Mouse (Mus musculus) liver, embryonic 11.5 days (tissue): ENCODE measurements at regions not wholly inside any gene's neighbourhood (a gene's known extent, or its start where the extent isn't known, plus 50 kb on each side); places are given as distances from the start of the nearest gene placed in this dataset.
"Not testable (repeated sequence)": the region's sequence is repeated elsewhere in the genome, so short reads cannot be mapped to it uniquely, and the experiment has no call there.

ENCODE experiments used
- ATAC-seq: fragments of 200-750 bp; cut with Nextera tagmentation; replicated peaks from 2 replicates; pipeline ENCODE4 v1.8.0; 2017; ENCODE audit warnings: moderate number of reproducible peaks, mild to moderate bottlenecking, moderate TSS enrichment, moderate library complexity; ENCODE audit not compliant: low FRiP score
- DNase-seq: peaks from one replicate; pipeline ENCODE4 v3.0.0-alpha.2; 2017; ENCODE audit warnings: low spot score
- H3K27ac ChIP-seq: fragments of 300-500 bp; sonication (generic); 2 replicates; pipeline ENCODE4 v1.5.1; 2014; ENCODE audit warnings: mild to moderate bottlenecking, low read depth, low read length, control low read depth
- H3K27me3 ChIP-seq: fragments of 300-500 bp; sonication (generic); replicated peaks from 2 replicates; pipeline ENCODE4 v1.6.1; 2014; ENCODE audit warnings: low read length, mixed read lengths; ENCODE audit not compliant: control insufficient read depth, insufficient read depth
- H3K36me3 ChIP-seq: fragments of 300-500 bp; sonication (generic); 2 replicates; pipeline ENCODE4 v1.6.1; 2014; ENCODE audit warnings: mild to moderate bottlenecking, low read length, moderate library complexity, mixed read lengths; ENCODE audit not compliant: control insufficient read depth, insufficient read depth
- H3K4me1 ChIP-seq: fragments of 300-500 bp; sonication (generic); replicated peaks from 2 replicates; pipeline ENCODE4 v1.6.1; 2014; ENCODE audit warnings: low read length, mixed read lengths; ENCODE audit not compliant: control insufficient read depth, insufficient read depth
- H3K4me2 ChIP-seq: fragments of 300-500 bp; sonication (generic); 2 replicates; pipeline ENCODE4 v1.6.1; 2014; ENCODE audit warnings: mild to moderate bottlenecking, control low read depth, moderate library complexity
- H3K4me3 ChIP-seq: fragments of 300-500 bp; sonication (generic); 2 replicates; pipeline ENCODE4 v1.5.1; 2014; ENCODE audit warnings: low read depth, low read length, control low read depth
- H3K9ac ChIP-seq: fragments of 300-500 bp; sonication (generic); 2 replicates; pipeline ENCODE4 v1.6.1; 2014; ENCODE audit warnings: low read depth, low read length, control low read depth
- H3K9me3 ChIP-seq: fragments of 300-500 bp; sonication (generic); 2 replicates; pipeline ENCODE4 v1.6.1; 2016; ENCODE audit warnings: low read length, inconsistent platforms, mixed read lengths; ENCODE audit not compliant: control insufficient read depth
- WGBS: fragments of 180-500 bp; shearing (Covaris S2); extraction: QIAGEN DNeasy Blood & Tissue Kit; methylation state at CpG from one replicate; pipeline ENCODE4 v1.1.7; 2014; 5-methylcytosine and 5-hydroxymethylcytosine counted together

- H3K27ac ChIP-seq = no peak overlapping the region
- no peaks in the 10 kb centered on the region for H3K36me3 ChIP-seq
- no peaks in the 10 kb centered on the region for H3K9me3 ChIP-seq
- H3K4me1 ChIP-seq = no peaks in the 10 kb centered on the region
- H3K9ac ChIP-seq = no peak overlapping the region
- H3K4me3 ChIP-seq = no peak overlapping the region
- no peak for ATAC-seq
- H3K27me3 ChIP-seq = no peaks in the 10 kb centered on the region
- 43% methylated on average over 3 of the region's 3 CpGs for WGBS
- H3K4me2 ChIP-seq = no peak overlapping the region
- DNase-seq = no peak
Observed at GRCm38 (mm10) chr17:16818421-16818820, 245.5 kb upstream of the Zfp960 start.

DNA sequence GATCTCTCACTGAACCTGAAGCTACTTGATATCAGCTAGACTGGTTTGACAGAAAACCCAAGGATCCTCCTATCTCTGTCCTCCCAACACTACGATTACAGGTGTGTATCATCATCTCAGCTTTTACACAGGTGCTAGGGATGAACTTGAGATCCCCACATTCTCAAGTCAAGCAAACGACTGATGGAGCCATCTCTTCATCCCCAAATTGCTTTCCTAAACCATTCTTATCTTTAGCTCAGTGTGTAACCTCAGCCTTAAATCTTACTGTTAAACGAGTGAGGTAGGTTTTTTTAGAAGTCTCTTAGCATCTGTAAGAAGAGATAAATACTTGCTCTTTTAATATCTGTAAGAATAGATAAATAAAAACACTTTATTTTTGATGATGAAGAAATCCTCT is 242.2 kb upstream of the Zfp960 start:
- Histone ChIP-seq H3K27me3 (no peaks in the 10 kb centered on the region), H3K9ac (no peak overlapping the region), H3K4me2 (no peak overlapping the region), H3K36me3 (no peaks in the 10 kb centered on the region), H3K9me3 (no peaks in the 10 kb centered on the region), H3K27ac (no peak overlapping the region), H3K4me3 (no peak overlapping the region), H3K4me1 (no peaks in the 10 kb centered on the region)
- DNase-seq (no peak), ATAC-seq (no peak)
- WGBS = 66% methylated on average over 3 of the region's 3 CpGs

DNA sequence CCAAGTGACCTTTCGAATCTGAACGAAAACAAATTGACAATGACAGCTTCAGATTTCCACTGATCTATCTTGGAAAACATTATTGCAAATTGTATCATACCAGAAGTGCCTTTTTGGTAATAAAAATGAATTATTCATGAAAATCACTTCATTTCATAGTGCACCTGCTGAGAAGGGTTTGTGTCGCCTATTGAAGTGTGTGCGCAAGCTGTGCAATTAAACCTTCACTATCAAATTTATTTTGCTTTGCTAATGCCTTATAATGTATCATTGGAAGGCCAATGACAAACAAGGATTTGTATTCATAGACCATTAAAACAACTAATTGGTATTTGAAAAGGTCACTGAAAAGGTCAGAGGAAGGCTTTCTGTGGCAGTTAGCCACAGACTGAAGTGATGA is 224.8 kb upstream of the Zfp960 start:
- H3K27ac ChIP-seq = no peak overlapping the region
- DNase-seq (no peak), ATAC-seq (no peak)
- H3K4me1 ChIP-seq = no peaks in the 10 kb centered on the region
- H3K36me3 ChIP-seq = no peaks in the 10 kb centered on the region
- no peaks in the 10 kb centered on the region for H3K9me3 ChIP-seq
- H3K27me3 ChIP-seq = no peaks in the 10 kb centered on the region
- H3K4me2 ChIP-seq = no peak overlapping the region
- WGBS = 92% methylated on average over 4 of the region's 4 CpGs
- no peak overlapping the region for H3K9ac ChIP-seq
- H3K4me3 ChIP-seq = no peak overlapping the region

- Histone ChIP-seq H3K9me3 (no peaks in the 10 kb centered on the region), H3K27ac (no peak overlapping the region), H3K9ac (no peak overlapping the region), H3K4me1 (no peaks in the 10 kb centered on the region), H3K27me3 (no peaks in the 10 kb centered on the region), H3K4me2 (no peak overlapping the region), H3K36me3 (no peaks in the 10 kb centered on the region), H3K4me3 (no peak overlapping the region)
- 53% methylated on average over 1 of the region's 1 CpGs for WGBS
- ATAC-seq (no peak), DNase-seq (no peak)
Observed at GRCm38 (mm10) chr17:16860771-16861170, 203.1 kb upstream of the Zfp960 start.

DNA sequence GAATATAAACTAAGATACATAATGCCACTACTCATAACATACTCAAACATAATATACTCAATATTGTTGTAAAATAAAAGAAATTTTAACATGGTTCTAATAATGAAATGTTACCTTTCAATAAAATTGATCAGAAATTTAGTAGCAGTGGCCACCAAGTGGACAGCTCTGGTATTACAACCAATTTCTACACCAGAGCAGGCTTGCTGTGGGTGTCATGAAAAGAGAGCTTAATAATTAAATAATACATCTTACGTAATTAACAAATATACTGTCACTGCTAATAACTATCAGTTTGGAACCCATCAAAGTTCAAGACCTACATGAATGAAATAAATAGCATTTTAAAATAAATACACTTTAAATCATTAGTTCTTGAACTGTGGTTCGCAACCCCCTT is 163.1 kb upstream of the Zfp960 start:
- H3K27me3 ChIP-seq = no peaks in the 10 kb centered on the region
- H3K4me2 ChIP-seq = no peak overlapping the region
- H3K9ac ChIP-seq = no peak overlapping the region
- ATAC-seq (no peak), DNase-seq (no peak)
- H3K27ac ChIP-seq = no peak overlapping the region
- no peak overlapping the region for H3K4me3 ChIP-seq
- H3K4me1 ChIP-seq = no peaks in the 10 kb centered on the region
- WGBS = 62% methylated on average over 2 of the region's 2 CpGs
- no peaks in the 10 kb centered on the region for H3K9me3 ChIP-seq
- H3K36me3 ChIP-seq = no peaks in the 10 kb centered on the region

- H3K27me3 ChIP-seq = no peaks in the 10 kb centered on the region
- ATAC-seq (no peak), DNase-seq (no peak)
- no peaks in the 10 kb centered on the region for H3K36me3 ChIP-seq
- H3K4me3 ChIP-seq = no peak overlapping the region
- no peak overlapping the region for H3K9ac ChIP-seq
- no peak overlapping the region for H3K4me2 ChIP-seq
- no peaks in the 10 kb centered on the region for H3K4me1 ChIP-seq
- H3K9me3 ChIP-seq = peaks cover 3% of the 10 kb centered on the region; the same call in 1 of the 2 replicates
- H3K27ac ChIP-seq = no peak overlapping the region
- 84% methylated on average over 2 of the region's 2 CpGs for WGBS
Observed at GRCm38 (mm10) chr17:16918191-16918590, 145.7 kb upstream of the Zfp960 start.

DNA sequence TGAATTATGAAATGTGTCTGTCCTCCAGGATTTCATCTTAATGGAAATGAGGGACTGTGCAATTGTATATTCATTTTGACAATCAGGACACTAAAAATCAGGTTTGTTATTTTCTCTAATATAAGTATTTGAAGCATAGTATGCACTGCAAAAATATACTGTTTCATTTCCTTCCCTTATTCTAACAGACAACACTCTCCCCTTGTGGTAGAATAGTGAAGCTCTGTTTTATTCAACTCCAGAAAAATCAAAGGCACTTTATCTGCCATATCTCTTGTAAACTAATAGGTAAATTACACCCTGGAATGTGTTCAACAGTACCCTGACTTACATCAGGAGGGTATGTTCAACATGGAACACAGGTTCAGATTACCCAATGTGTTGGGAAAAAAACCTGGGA is 137.7 kb upstream of the Zfp960 start:
- ATAC-seq (no peak), DNase-seq (no peak)
- H3K27me3 ChIP-seq = no peaks in the 10 kb centered on the region
- H3K9me3 ChIP-seq = peaks cover 3% of the 10 kb centered on the region; the same call in 1 of the 2 replicates
- no peak overlapping the region for H3K4me2 ChIP-seq
- no peaks in the 10 kb centered on the region for H3K4me1 ChIP-seq
- no peaks in the 10 kb centered on the region for H3K36me3 ChIP-seq
- H3K9ac ChIP-seq = no peak overlapping the region
- no peak overlapping the region for H3K27ac ChIP-seq
- no peak overlapping the region for H3K4me3 ChIP-seq

GRCm38 (mm10) chr17:16951092-16952016 is 112.6 kb upstream of the Zfp960 start:
- not testable (repeated sequence) for H3K36me3 ChIP-seq, H3K27ac ChIP-seq

DNA sequence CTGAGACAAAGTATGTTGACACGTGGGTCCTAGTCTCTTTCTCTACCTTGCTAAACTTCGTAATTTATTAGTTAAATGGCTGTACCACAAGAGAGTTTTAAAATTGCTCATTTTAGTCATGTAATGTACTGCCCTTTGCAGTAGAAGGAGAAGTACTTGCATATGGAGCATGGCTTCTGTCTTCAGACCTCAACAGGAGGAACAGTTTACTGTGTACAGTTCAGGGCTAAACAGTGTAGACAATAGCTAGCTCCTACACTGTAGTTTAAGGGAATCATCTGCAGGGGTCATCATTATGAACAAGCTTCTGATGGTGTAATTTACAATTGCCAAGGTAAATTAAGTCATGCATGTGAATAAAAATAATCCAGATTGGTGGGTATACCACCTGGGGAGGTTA is 111.8 kb upstream of the Zfp960 start:
- DNase-seq, H3K9ac ChIP-seq, H3K9me3 ChIP-seq, H3K36me3 ChIP-seq, H3K4me1 ChIP-seq, H3K27me3 ChIP-seq, H3K27ac ChIP-seq: not testable (repeated sequence)
- 23% methylated on average over 2 of the region's 2 CpGs for WGBS
- Histone ChIP-seq H3K4me2 (peak overlapping the region; percentile 56), H3K4me3 (peak overlapping the region; percentile 53; the same call in 1 of the 2 replicates)
- ATAC-seq = peak; percentile 21; the same call in 1 of the 2 replicates

More at GRCm38 (mm10) chr17:16951092-16952016, 112.6 kb upstream of the Zfp960 start:
- DNase-seq (peak; percentile 79), ATAC-seq (peak; percentile 100)
- WGBS = 2% methylated on average over 22 of the region's 26 CpGs
- Histone ChIP-seq H3K9ac (peak overlapping the region; percentile 58; the same call in 1 of the 2 replicates), H3K4me3 (peak overlapping the region; percentile 53), H3K4me2 (peak overlapping the region; percentile 56; the same call in 1 of the 2 replicates)
- H3K9me3 ChIP-seq, H3K4me1 ChIP-seq, H3K27me3 ChIP-seq: not testable (repeated sequence)
